In the genomic region with DNA sequence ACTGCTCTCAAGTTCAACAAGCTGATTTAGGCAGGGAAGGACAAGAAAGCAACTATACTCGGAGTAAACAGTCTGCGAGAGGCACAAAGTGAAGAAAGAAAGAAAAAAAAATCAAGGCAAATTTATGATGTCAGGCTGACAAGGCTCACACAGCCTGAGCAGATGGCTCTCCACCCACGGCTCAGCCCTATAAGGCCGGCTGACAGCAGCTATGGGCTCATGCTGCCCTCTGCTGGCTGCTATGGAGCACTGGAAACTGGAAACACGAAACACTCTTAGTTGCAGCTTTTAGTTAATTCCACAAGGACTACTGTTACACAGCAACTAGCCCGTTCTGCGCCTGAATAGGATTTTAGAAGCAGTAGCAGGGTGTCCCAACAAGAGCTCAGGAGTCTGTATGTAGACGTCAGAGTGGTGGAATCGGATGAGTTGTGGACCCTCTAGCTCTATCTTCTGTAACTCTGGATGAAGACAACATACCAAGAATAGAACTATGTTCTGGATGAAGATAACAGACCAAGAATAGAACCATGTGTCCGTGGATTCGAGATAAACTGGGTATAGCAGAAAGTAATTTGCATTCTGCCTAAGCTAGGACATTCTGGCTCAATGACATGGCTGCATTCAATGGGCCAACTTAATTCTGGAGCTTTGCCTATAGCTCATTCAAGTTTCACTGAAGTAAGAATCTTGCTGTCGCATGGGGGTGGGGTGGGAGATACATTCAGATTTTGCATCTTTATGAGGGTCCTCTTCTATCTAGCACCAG, we compare ENCODE assay signal across 8 mouse cellular contexts. TPM values are rescaled to one million over a fixed set of nuclear protein-coding genes. Genes with fewer than 3 reads are reported as not detected.
DNase-seq lines count a peak whose midpoint lies in the region; ATAC-seq and TF ChIP-seq lines count a peak whose summit lies in the region.

No protein-coding gene starts in this region.

- no peaks in the 10 kb centered on the region for H3K9me3 ChIP-seq in forebrain, embryonic 16.5 days (ENCODE audit: control insufficient read depth, low read length)
- H3K9me3 ChIP-seq in lung, embryonic 14.5 days (ENCODE audit: low read depth, low read length), result no peaks in the 10 kb centered on the region

- H3K4me2 ChIP-seq in forebrain, embryonic 16.5 days (ENCODE audit: low read length), result no peak overlapping the region
- H3K4me2 ChIP-seq in lung, embryonic 14.5 days, result no peak overlapping the region

- peak overlapping the region; percentile 77 for H3K27ac ChIP-seq in forebrain, embryonic 16.5 days (ENCODE audit: low read length)
- H3K27ac ChIP-seq in layer of hippocampus, adult 2 months, result peak overlapping the region; percentile 81
- H3K27ac ChIP-seq in lung, embryonic 14.5 days (ENCODE audit: low read depth), result no peak overlapping the region
- H3K27ac ChIP-seq in olfactory bulb, adult 2 months (ENCODE audit: insufficient read depth, low read depth, low read length), result no peak overlapping the region

- no peaks in the 10 kb centered on the region for H3K36me3 ChIP-seq in forebrain, embryonic 16.5 days (ENCODE audit: control insufficient read depth, insufficient read depth)
- no peaks in the 10 kb centered on the region for H3K36me3 ChIP-seq in lung, embryonic 14.5 days (ENCODE audit: insufficient read depth)

- peak; percentile 95 for DNase-seq in NIH3T3 (ENCODE audit: low read depth)
- peak; percentile 74 for DNase-seq in cerebellum, adult 11-12 months
- DNase-seq in layer of hippocampus, adult 2 months (ENCODE audit: low spot score in 2 of 2), result peak; percentile 81 to 84
- peak; percentile 93 for DNase-seq in lung, embryonic 14.5 days
- DNase-seq in urinary bladder, postnatal 25 days (ENCODE audit: low spot score), result peak; percentile 53

- TF ChIP-seq POLR2A in olfactory bulb, adult 2 months (IDR thresholded peaks at IDR 0.05; ENCODE audit: insufficient read depth, low read depth, low read length), result no peak

- H3K4me1 ChIP-seq in forebrain, embryonic 16.5 days (replicated peaks; ENCODE audit: control insufficient read depth, insufficient read depth, low read length), result peaks cover 4% of the 10 kb centered on the region
- no peaks in the 10 kb centered on the region for H3K4me1 ChIP-seq in lung, embryonic 14.5 days (ENCODE audit: insufficient read depth)
- H3K4me1 ChIP-seq in olfactory bulb, adult 2 months (ENCODE audit: control insufficient read depth, insufficient read depth, low read length), result peaks cover 8% of the 10 kb centered on the region

- H3K4me3 ChIP-seq in forebrain, embryonic 16.5 days (replicated peaks; ENCODE audit: low read length), result no peak overlapping the region
- H3K4me3 ChIP-seq in layer of hippocampus, adult 2 months, result no peak overlapping the region
- no peak overlapping the region for H3K4me3 ChIP-seq in lung, embryonic 14.5 days (ENCODE audit: low read depth, low read length)
- H3K4me3 ChIP-seq in olfactory bulb, adult 2 months (ENCODE audit: insufficient read depth, low read depth, low read length), result no peak overlapping the region

- peak; percentile 99 for TF ChIP-seq CTCF in layer of hippocampus, adult 2 months (conservative IDR thresholded peaks at IDR 0.05)
- TF ChIP-seq CTCF in lung, embryonic 14.5 days (IDR thresholded peaks at IDR 0.05; ENCODE audit: low read depth), result peak; percentile 98
- peak; percentile 85 for TF ChIP-seq CTCF in olfactory bulb, adult 2 months (IDR thresholded peaks at IDR 0.05; ENCODE audit: insufficient read depth, low read depth, low read length)

- peak; percentile 95 for ATAC-seq in forebrain, embryonic 16.5 days
- ATAC-seq in hematopoietic stem cell, adult 5-6 weeks (replicated peaks in 1 of 2; ENCODE audit: insufficient read depth in 1 of 2, low FRiP score in 2 of 2, low TSS enrichment in 1 of 2, low read depth in 1 of 2, poor library complexity in 2 of 2, severe bottlenecking in 2 of 2), result peak; percentile 82 to 94
- ATAC-seq in lung, embryonic 14.5 days (ENCODE audit: insufficient read depth), result peak; percentile 92

- 0 out of 2 replicates have a peak overlapping the region, but pooled peaks have one; percentile 9 for H3K9ac ChIP-seq in forebrain, embryonic 16.5 days (replicated peaks; ENCODE audit: low read depth, low read length)
- H3K9ac ChIP-seq in lung, embryonic 14.5 days, result no peak overlapping the region

- 28% methylated on average over 12 of the region's 12 CpGs for WGBS in forebrain, embryonic 16.5 days
- 21% methylated on average over 12 of the region's 12 CpGs for WGBS in lung, embryonic 14.5 days
- 13% methylated on average over 12 of the region's 12 CpGs for WGBS in olfactory bulb, adult 2 months

- no peaks in the 10 kb centered on the region for H3K27me3 ChIP-seq in forebrain, embryonic 16.5 days (replicated peaks; ENCODE audit: control insufficient read depth, insufficient read depth, low read length)
- no peaks in the 10 kb centered on the region for H3K27me3 ChIP-seq in lung, embryonic 14.5 days (ENCODE audit: insufficient read depth, low read length)

RNA-seq across cellular contexts. Expression of gene Mrpl35, which starts 22.5 kb away (rescaled TPM):
- polyA plus RNA-seq in forebrain, embryonic 16.5 days (2015; fragmentation: Nextera tagmentation; extraction: Ambion mirVana), result 42.9 and 43.8 TPM in 2 replicates
- total RNA-seq in hematopoietic stem cell, adult 5-6 weeks (2017), result 14.8 and 39.6 TPM in 2 replicates
- 10 to 100 TPM; 31.2 to 31.8 TPM for total RNA-seq in layer of hippocampus, adult 2 months (2021)
- polyA plus RNA-seq in lung, embryonic 14.5 days (2014; fragmentation: Nextera tagmentation; extraction: Ambion mirVana), result 66.5 and 66.7 TPM in 2 replicates
- polyA plus RNA-seq in olfactory bulb, adult 2 months (2012; ENCODE audit: insufficient read depth, insufficient read length, low replicate concordance, missing spikeins), result not detected in 2 replicates

RNA-seq across cellular contexts. Expression of gene Immt, which starts 26.9 kb away (rescaled TPM):
- polyA plus RNA-seq in forebrain, embryonic 16.5 days (2015; fragmentation: Nextera tagmentation; extraction: Ambion mirVana), result 148 and 155 TPM in 2 replicates
- 104 and 121 TPM in 2 replicates for total RNA-seq in hematopoietic stem cell, adult 5-6 weeks (2017)
- total RNA-seq in layer of hippocampus, adult 2 months (2021), result 100 to 1,000 TPM; 131 to 137 TPM
- polyA plus RNA-seq in lung, embryonic 14.5 days (2014; fragmentation: Nextera tagmentation; extraction: Ambion mirVana), result 193 and 196 TPM in 2 replicates
- not detected in 2 replicates for polyA plus RNA-seq in olfactory bulb, adult 2 months (2012; ENCODE audit: insufficient read depth, insufficient read length, low replicate concordance, missing spikeins)

Comparison
In these comparisons a context has a peak if more than half of its experiments do, and no peak if none do; other contexts are left out.
1. H3K27ac ChIP-seq: peak in forebrain, embryonic 16.5 days (single experiment) and layer of hippocampus, adult 2 months (single experiment); none in lung, embryonic 14.5 days (single experiment) and olfactory bulb, adult 2 months (single experiment).
2. Peak in every context shown above with its lines, with median percentiles within 50 percentile points of each other: DNase-seq, ATAC-seq and CTCF ChIP-seq.